Mouse (Mus musculus) embryonic facial prominence, embryonic 11.5 days (tissue): ENCODE measurements around the gene Cers6. TPM values are rescaled to one million over a fixed set of nuclear protein-coding genes. Genes with fewer than 3 reads are reported as not detected.

Experiments used
- ATAC-seq: fragments of 200-750 bp; cut with Nextera tagmentation; replicated peaks from 2 replicates; pipeline ENCODE4 v1.8.0; 2017; ENCODE audit warnings: low read depth; ENCODE audit not compliant: insufficient number of reproducible peaks, low FRiP score, low TSS enrichment
- DNase-seq: peaks from one replicate; pipeline ENCODE4 v3.0.0-alpha.2; 2015; ENCODE audit warnings: low spot score
- H3K27ac ChIP-seq: fragments of 300-500 bp; sonication (generic); replicated peaks from 2 replicates; pipeline ENCODE4 v1.5.1; 2014; ENCODE audit warnings: mild to moderate bottlenecking, low read depth, low read length, control low read depth
- H3K27me3 ChIP-seq: fragments of 300-500 bp; sonication (generic); 2 replicates; pipeline ENCODE4 v1.6.1; 2014; ENCODE audit warnings: mild to moderate bottlenecking, low read length, moderate library complexity, mixed read lengths; ENCODE audit not compliant: control insufficient read depth, insufficient read depth
- H3K36me3 ChIP-seq: fragments of 300-500 bp; sonication (generic); replicated peaks from 2 replicates; pipeline ENCODE4 v1.6.1; 2014; ENCODE audit warnings: low read depth, mild to moderate bottlenecking, low read length, moderate library complexity, mixed read lengths; ENCODE audit not compliant: control insufficient read depth, insufficient read depth
- H3K4me1 ChIP-seq: fragments of 300-500 bp; sonication (generic); 2 replicates; pipeline ENCODE4 v1.6.1; 2014; ENCODE audit warnings: low read length, mixed read lengths; ENCODE audit not compliant: control insufficient read depth, insufficient read depth
- H3K4me2 ChIP-seq: fragments of 300-500 bp; sonication (generic); 2 replicates; pipeline ENCODE4 v1.6.1; 2014; ENCODE audit warnings: low read depth, mild to moderate bottlenecking, control low read depth, low read length, moderate library complexity
- H3K4me3 ChIP-seq: fragments of 300-500 bp; sonication (generic); 2 replicates; pipeline ENCODE4 v1.5.1; 2014; ENCODE audit warnings: low read depth, low read length, control low read depth
- H3K9ac ChIP-seq: fragments of 300-500 bp; sonication (generic); replicated peaks from 2 replicates; pipeline ENCODE4 v1.6.1; 2014; ENCODE audit warnings: mild to moderate bottlenecking, control low read depth, low read length
- H3K9me3 ChIP-seq: fragments of 300-500 bp; sonication (generic); replicated peaks from 2 replicates; pipeline ENCODE4 v1.6.1; 2016; ENCODE audit warnings: mild to moderate bottlenecking, low read length, inconsistent platforms, mixed read lengths; ENCODE audit not compliant: control insufficient read depth
- WGBS: fragments of 180-500 bp; shearing (Covaris S2); extraction: QIAGEN DNeasy Blood & Tissue Kit; methylation state at CpG from one replicate; pipeline ENCODE4 v1.1.7; 2014; 5-methylcytosine and 5-hydroxymethylcytosine counted together
- polyA plus RNA-seq: library from polyadenylated mRNA; unstranded; fragments of >200 nt; fragmentation: Nextera tagmentation; extraction: Ambion mirVana; gene quantifications from 2 replicates; pipeline ENCODE4 v1.2.1, GENCODE M21; 2014

The Cers6 gene
- polyA plus RNA-seq, 1 experiment from 2014 or later = 33.6 TPM

DNA sequence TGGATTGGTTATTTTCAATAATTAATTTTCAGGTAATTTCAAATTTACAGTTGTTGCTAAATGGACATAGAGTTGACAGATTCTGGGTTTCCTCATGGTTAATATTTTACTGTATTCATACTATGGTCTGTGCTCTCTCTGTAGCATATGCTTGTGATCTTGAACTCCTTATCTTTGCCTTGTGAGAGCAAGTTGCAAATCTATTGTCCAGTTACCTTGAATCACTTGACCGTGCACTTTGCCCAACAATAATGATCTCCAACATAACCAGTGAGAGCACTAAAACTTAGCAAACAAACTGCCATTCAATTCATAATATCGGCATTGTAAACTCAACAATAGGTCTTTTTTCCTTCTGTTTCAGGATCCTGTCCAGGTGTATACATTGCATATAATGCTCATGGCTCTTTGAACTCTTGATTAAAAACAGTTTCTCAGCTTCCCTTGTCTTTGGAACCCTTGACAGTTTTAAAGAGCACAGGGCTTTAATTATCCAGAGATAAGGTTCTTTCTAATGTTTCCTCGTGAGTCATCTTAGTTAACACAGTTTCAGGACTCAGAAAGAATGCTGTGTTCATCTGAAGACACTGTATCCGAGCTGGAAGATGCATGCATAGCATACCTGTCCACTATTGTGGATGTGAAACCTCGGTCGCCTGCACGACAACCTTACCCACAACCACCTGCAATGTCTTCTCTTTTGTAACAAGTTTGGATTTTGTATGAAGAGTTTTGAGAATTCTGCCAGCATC lies 38.7 kb downstream of the Cers6 start:
- Histone ChIP-seq H3K9ac (no peak overlapping the region), H3K27ac (no peak overlapping the region), H3K4me2 (no peak overlapping the region), H3K9me3 (no peaks in the 10 kb centered on the region), H3K4me3 (no peak overlapping the region), H3K36me3 (no peaks in the 10 kb centered on the region), H3K27me3 (no peaks in the 10 kb centered on the region), H3K4me1 (no peaks in the 10 kb centered on the region)
- DNase-seq (no peak), ATAC-seq (no peak)
- WGBS = 84% methylated on average over 7 of the region's 7 CpGs

DNA sequence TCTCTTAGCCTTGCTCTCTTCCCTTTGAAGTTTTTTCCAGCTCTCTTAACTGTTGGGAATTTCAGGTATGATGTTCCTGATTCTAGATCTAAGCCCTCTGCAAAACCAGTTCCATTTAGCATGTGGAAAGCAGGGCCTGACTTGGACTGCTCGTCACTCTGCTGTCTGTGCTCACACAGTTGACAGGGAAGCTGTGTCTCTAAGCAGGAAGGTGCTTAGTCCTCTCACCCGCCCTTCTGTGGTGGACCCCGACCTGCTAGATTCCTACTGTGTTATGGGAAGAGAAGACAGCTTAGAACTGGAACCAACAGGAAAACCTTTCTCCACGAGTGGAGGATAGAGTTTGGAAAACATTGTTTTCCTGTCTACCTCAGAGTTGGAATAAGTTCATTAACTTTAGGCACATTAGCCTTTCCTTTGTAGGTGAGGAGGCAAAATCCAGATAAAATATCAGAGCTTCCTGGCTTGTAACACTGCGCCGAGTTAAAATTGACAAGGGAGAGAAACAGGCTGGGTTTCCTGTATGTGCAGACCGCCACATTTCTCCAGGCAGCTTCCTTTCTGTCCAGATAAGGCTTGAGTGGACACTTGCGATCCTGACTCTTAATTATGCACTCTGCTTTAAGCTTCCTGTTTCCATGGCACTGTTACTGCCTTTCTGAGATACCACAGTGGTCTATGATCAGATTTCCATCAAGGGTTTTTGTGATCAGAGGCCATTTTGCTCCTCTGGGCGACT lies 39.6 kb downstream of the Cers6 start:
- DNase-seq (no peak), ATAC-seq (no peak)
- Histone ChIP-seq H3K36me3 (no peaks in the 10 kb centered on the region), H3K9ac (no peak overlapping the region), H3K9me3 (no peaks in the 10 kb centered on the region), H3K4me2 (no peak overlapping the region), H3K27ac (no peak overlapping the region), H3K4me3 (no peak overlapping the region), H3K4me1 (no peaks in the 10 kb centered on the region), H3K27me3 (no peaks in the 10 kb centered on the region)
- 76% methylated on average over 9 of the region's 9 CpGs for WGBS

GRCm38 (mm10) chr2:68901708-68902107 lies 40.5 kb downstream of the Cers6 start:
- ATAC-seq = no peak
- H3K9me3 ChIP-seq = no peaks in the 10 kb centered on the region
- WGBS = 97% methylated on average over 2 of the region's 2 CpGs

DNA sequence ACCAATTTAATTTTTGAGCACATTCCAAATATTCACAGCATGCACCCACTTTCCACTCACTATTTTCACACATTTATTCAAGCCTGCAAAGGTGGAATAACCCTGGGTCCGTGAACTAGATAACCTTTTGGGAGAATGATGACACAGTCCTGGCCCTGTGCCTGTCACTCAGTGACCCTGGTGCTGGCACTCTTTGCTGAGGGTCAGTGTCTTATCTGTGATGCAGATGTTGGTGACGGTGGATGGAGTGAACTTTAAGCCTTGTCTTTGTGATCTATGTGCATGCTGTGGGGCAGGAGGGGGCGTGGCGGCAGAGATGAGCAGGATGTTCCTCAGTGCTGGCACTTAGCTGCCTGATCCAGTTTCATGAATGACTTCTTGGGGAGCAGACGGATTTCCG lies 41.3 kb downstream of the Cers6 start:
- DNase-seq = no peak
- no peak overlapping the region for H3K27ac ChIP-seq
- 87% methylated on average over 6 of the region's 6 CpGs for WGBS
- no peak overlapping the region for H3K9ac ChIP-seq
- no peak overlapping the region for H3K4me2 ChIP-seq
- no peak for ATAC-seq
- no peak overlapping the region for H3K4me3 ChIP-seq
- no peaks in the 10 kb centered on the region for H3K36me3 ChIP-seq
- H3K4me1 ChIP-seq = no peaks in the 10 kb centered on the region
- H3K27me3 ChIP-seq = no peaks in the 10 kb centered on the region
- no peaks in the 10 kb centered on the region for H3K9me3 ChIP-seq

More at GRCm38 (mm10) chr2:68901708-68902107, 40.5 kb downstream of the Cers6 start:
- no peak overlapping the region for H3K4me2 ChIP-seq
- no peak overlapping the region for H3K4me3 ChIP-seq
- no peaks in the 10 kb centered on the region for H3K36me3 ChIP-seq
- H3K27me3 ChIP-seq = no peaks in the 10 kb centered on the region
- no peak for DNase-seq
- no peak overlapping the region for H3K9ac ChIP-seq
- no peak overlapping the region for H3K27ac ChIP-seq
- H3K4me1 ChIP-seq = no peaks in the 10 kb centered on the region

GRCm38 (mm10) chr2:68906921-68907320 lies 45.7 kb downstream of the Cers6 start:
- Histone ChIP-seq H3K27ac (no peak overlapping the region), H3K36me3 (no peaks in the 10 kb centered on the region), H3K9ac (no peak overlapping the region), H3K4me3 (no peak overlapping the region), H3K9me3 (no peaks in the 10 kb centered on the region), H3K4me2 (no peak overlapping the region), H3K27me3 (no peaks in the 10 kb centered on the region), H3K4me1 (no peaks in the 10 kb centered on the region)
- 83% methylated on average over 3 of the region's 3 CpGs for WGBS
- DNase-seq = no peak
- ATAC-seq = no peak

DNA sequence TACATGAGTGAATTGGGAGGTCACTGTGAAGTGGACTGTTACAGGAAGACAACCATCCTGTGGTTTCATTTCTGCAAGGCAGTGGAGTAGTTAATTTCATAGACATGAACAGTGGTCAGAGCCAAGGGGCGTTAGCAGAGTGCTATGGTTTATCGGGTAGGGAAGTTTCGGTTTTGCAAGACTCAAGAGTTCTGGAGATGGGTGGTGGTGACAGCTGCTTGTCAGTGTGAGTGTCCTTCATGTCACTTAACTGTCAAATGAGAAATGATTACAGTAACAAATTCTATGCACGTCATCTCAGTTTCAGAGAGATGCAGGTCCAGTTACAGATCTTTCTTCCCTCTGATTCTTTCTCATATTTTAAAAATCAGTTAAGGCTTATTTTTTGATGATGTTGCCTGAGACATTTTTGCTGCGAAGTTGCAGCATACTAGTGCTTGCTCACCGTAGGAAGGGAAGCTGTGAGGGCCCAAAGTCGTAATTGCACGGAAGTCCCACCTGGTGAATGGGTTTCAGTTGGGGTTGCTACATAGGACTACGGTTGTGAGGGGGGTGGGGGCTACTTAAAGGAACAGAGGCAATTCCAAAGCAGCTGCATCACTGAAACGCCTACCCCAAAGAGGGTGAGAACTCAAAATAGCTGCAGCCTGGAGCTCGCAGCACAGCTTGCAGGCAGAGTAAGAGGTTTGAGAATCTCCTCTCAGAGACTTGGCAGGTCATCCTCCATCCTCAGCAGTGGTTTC lies 46.7 kb downstream of the Cers6 start:
- Histone ChIP-seq H3K27ac (no peak overlapping the region), H3K4me3 (no peak overlapping the region), H3K27me3 (no peaks in the 10 kb centered on the region), H3K36me3 (no peaks in the 10 kb centered on the region), H3K9me3 (no peaks in the 10 kb centered on the region), H3K4me2 (no peak overlapping the region), H3K4me1 (no peaks in the 10 kb centered on the region), H3K9ac (no peak overlapping the region)
- DNase-seq = no peak
- no peak for ATAC-seq
- 80% methylated on average over 11 of the region's 11 CpGs for WGBS

GRCm38 (mm10) chr2:68910727-68911126 lies 49.5 kb downstream of the Cers6 start:
- Histone ChIP-seq H3K36me3 (no peaks in the 10 kb centered on the region), H3K4me3 (no peak overlapping the region), H3K27me3 (no peaks in the 10 kb centered on the region), H3K4me2 (no peak overlapping the region), H3K9ac (no peak overlapping the region), H3K27ac (no peak overlapping the region), H3K9me3 (no peaks in the 10 kb centered on the region), H3K4me1 (no peaks in the 10 kb centered on the region)
- 81% methylated on average over 7 of the region's 7 CpGs for WGBS
- ATAC-seq (no peak), DNase-seq (no peak)
